Mouse (Mus musculus) kidney, embryonic 16.5 days (tissue): ENCODE data around the gene Hivep3. TPM values are rescaled to one million over a fixed set of nuclear protein-coding genes. Genes with fewer than 3 reads are reported as not detected.

Source experiments
- ATAC-seq: fragments of 200-750 bp; cut with Nextera tagmentation; 2 replicates; pipeline ENCODE4 v1.8.0; 2017; ENCODE audit warnings: moderate TSS enrichment; ENCODE audit not compliant: low FRiP score, low TSS enrichment
- H3K27ac ChIP-seq: fragments of 300-500 bp; sonication (generic); 2 replicates; pipeline ENCODE4 v1.5.1; 2014; ENCODE audit warnings: low read length
- H3K27me3 ChIP-seq: fragments of 300-500 bp; sonication (generic); 2 replicates; pipeline ENCODE4 v1.6.1; 2014; ENCODE audit warnings: low read length, control low read depth, mixed read lengths; ENCODE audit not compliant: insufficient read depth
- H3K36me3 ChIP-seq: fragments of 300-500 bp; sonication (generic); 2 replicates; pipeline ENCODE4 v1.6.1; 2014; ENCODE audit warnings: low read length, control low read depth, mixed read lengths; ENCODE audit not compliant: insufficient read depth
- H3K4me1 ChIP-seq: fragments of 300-500 bp; sonication (generic); 2 replicates; pipeline ENCODE4 v1.6.1; 2014; ENCODE audit warnings: low read length, control low read depth, mixed read lengths; ENCODE audit not compliant: insufficient read depth
- H3K4me2 ChIP-seq: fragments of 300-500 bp; sonication (generic); replicated peaks from 2 replicates; pipeline ENCODE4 v1.6.1; 2014; ENCODE audit warnings: low read depth, low read length
- H3K4me3 ChIP-seq: fragments of 300-500 bp; sonication (generic); 2 replicates; pipeline ENCODE4 v1.5.1; 2014; ENCODE audit warnings: mild to moderate bottlenecking, low read length
- H3K9ac ChIP-seq: fragments of 300-500 bp; sonication (generic); replicated peaks from 2 replicates; pipeline ENCODE4 v1.6.1; 2014; ENCODE audit warnings: low read length
- H3K9me3 ChIP-seq: fragments of 300-500 bp; sonication (generic); 2 replicates; pipeline ENCODE4 v1.6.1; 2016; ENCODE audit warnings: low read length, control low read depth
- WGBS: fragments of 180-500 bp; shearing (Covaris S2); extraction: QIAGEN DNeasy Blood & Tissue Kit; methylation state at CpG from one replicate; pipeline ENCODE4 v1.1.7; 2014; 5-methylcytosine and 5-hydroxymethylcytosine counted together
- polyA plus RNA-seq: library from polyadenylated mRNA; unstranded; fragments of >200 nt; fragmentation: Nextera tagmentation; extraction: Ambion mirVana; gene quantifications from 2 replicates; pipeline ENCODE4 v1.2.1, GENCODE M21; 2015

Gene Hivep3
- polyA plus RNA-seq, 1 experiment from 2014 or later, result 7.0 TPM

- 82% methylated on average over 1 of the region's 1 CpGs for WGBS
- H3K4me1 ChIP-seq, result no peaks in the 10 kb centered on the region
- H3K27ac ChIP-seq, result no peak overlapping the region
- no peak overlapping the region for H3K4me2 ChIP-seq
- no peaks in the 10 kb centered on the region for H3K36me3 ChIP-seq
- H3K9me3 ChIP-seq, result no peaks in the 10 kb centered on the region
- no peak overlapping the region for H3K9ac ChIP-seq
- H3K27me3 ChIP-seq, result no peaks in the 10 kb centered on the region
- no peak for ATAC-seq
- H3K4me3 ChIP-seq, result no peak overlapping the region
Measured at GRCm38 (mm10) chr4:120186441-120186840, 452.9 kb downstream of the Hivep3 start.

GRCm38 (mm10) chr4:120186934-120187333 lies 453.4 kb downstream of the Hivep3 start:
- no peak overlapping the region for H3K4me3 ChIP-seq
- WGBS, result 4% methylated on average over 4 of the region's 4 CpGs
- H3K9me3 ChIP-seq, result no peaks in the 10 kb centered on the region
- no peak overlapping the region for H3K9ac ChIP-seq
- H3K27ac ChIP-seq, result no peak overlapping the region
- no peaks in the 10 kb centered on the region for H3K36me3 ChIP-seq
- H3K4me1 ChIP-seq, result no peaks in the 10 kb centered on the region
- no peak overlapping the region for H3K4me2 ChIP-seq
- no peak for ATAC-seq
- H3K27me3 ChIP-seq, result no peaks in the 10 kb centered on the region

Other genes starting within 250 kb of the Hivep3 start
- 1.8 and 2.2 TPM in 2 replicates for gene Rimkla, start 241.2 kb upstream of the Hivep3 start, polyA plus RNA-seq
- 25.4 and 27.8 TPM in 2 replicates for gene Foxj3, start 196.8 kb upstream of the Hivep3 start, polyA plus RNA-seq
- gene Frg2f1, start 194.3 kb upstream of the Hivep3 start, polyA plus RNA-seq, result 4.5 and 5.4 TPM in 2 replicates
- 11.4 and 13.4 TPM in 2 replicates for gene Guca2a, start 96.1 kb upstream of the Hivep3 start, polyA plus RNA-seq
- gene Guca2b, start 74.8 kb upstream of the Hivep3 start, polyA plus RNA-seq, result 4.1 and 6.0 TPM in 2 replicates